8 mouse cellular contexts compared by ENCODE assay signal in genomic region chr2:179307286-179307931, GRCm38 (mm10).
DNase-seq lines count a peak whose midpoint lies in the region; ATAC-seq and TF ChIP-seq lines count a peak whose summit lies in the region.

No protein-coding gene starts in this region.

- H3K27ac ChIP-seq in embryonic facial prominence, embryonic 14.5 days (replicated peaks; ENCODE audit: low read depth, low read length): no peak overlapping the region
- no peak overlapping the region for H3K27ac ChIP-seq in hindbrain, postnatal 0 days
- no peak overlapping the region for H3K27ac ChIP-seq in neural tube, embryonic 14.5 days (ENCODE audit: low read depth, low read length)

- TF ChIP-seq CTCF in hindbrain, postnatal 0 days (IDR thresholded peaks at IDR 0.05; ENCODE audit: low read depth): no peak

- 11% methylated on average over 11 of the region's 11 CpGs for WGBS in embryonic facial prominence, embryonic 14.5 days
- WGBS in hindbrain, postnatal 0 days: 11% methylated on average over 11 of the region's 11 CpGs
- 5% methylated on average over 11 of the region's 11 CpGs for WGBS in neural tube, embryonic 14.5 days

- no peaks in the 10 kb centered on the region for H3K36me3 ChIP-seq in embryonic facial prominence, embryonic 14.5 days (ENCODE audit: control insufficient read depth, insufficient read depth, low read length)
- H3K36me3 ChIP-seq in hindbrain, postnatal 0 days (ENCODE audit: insufficient read depth, low read length): no peaks in the 10 kb centered on the region
- no peaks in the 10 kb centered on the region for H3K36me3 ChIP-seq in neural tube, embryonic 14.5 days (ENCODE audit: control insufficient read depth, insufficient read depth, low read length)

- no peaks in the 10 kb centered on the region for H3K9me3 ChIP-seq in embryonic facial prominence, embryonic 14.5 days (ENCODE audit: control insufficient read depth, low read length)
- H3K9me3 ChIP-seq in hindbrain, postnatal 0 days (ENCODE audit: low read length): no peaks in the 10 kb centered on the region
- no peaks in the 10 kb centered on the region for H3K9me3 ChIP-seq in neural tube, embryonic 14.5 days (ENCODE audit: control insufficient read depth, low read length)

- peaks cover 10% of the 10 kb centered on the region; the same call in 1 of the 2 replicates for H3K4me1 ChIP-seq in embryonic facial prominence, embryonic 14.5 days (ENCODE audit: control insufficient read depth, insufficient read depth, low read length)
- peaks cover 9% of the 10 kb centered on the region; the same call in 1 of the 2 replicates for H3K4me1 ChIP-seq in hindbrain, postnatal 0 days (ENCODE audit: insufficient read depth, low read length)
- 0 out of 2 replicates have a peak, but pooled peaks cover 2% of the 10 kb centered on the region for H3K4me1 ChIP-seq in neural tube, embryonic 14.5 days (ENCODE audit: control insufficient read depth, insufficient read depth, low read length)

- no peaks in the 10 kb centered on the region for H3K27me3 ChIP-seq in embryonic facial prominence, embryonic 14.5 days (replicated peaks; ENCODE audit: control insufficient read depth, insufficient read depth, low read length)
- peaks cover 4% of the 10 kb centered on the region; the same call in 1 of the 2 replicates for H3K27me3 ChIP-seq in hindbrain, postnatal 0 days (ENCODE audit: insufficient read depth, low read length)
- no peaks in the 10 kb centered on the region for H3K27me3 ChIP-seq in neural tube, embryonic 14.5 days (ENCODE audit: control insufficient read depth, insufficient read depth, low read length)

- peak; percentile 79; the same call in 1 of the 2 replicates for ATAC-seq in embryonic facial prominence, embryonic 14.5 days (ENCODE audit: low read depth)
- peak; percentile 85; the same call in 1 of the 2 replicates for ATAC-seq in hindbrain, postnatal 0 days
- peak; percentile 73; the same call in 1 of the 2 replicates for ATAC-seq in neural tube, embryonic 14.5 days (ENCODE audit: low read depth)

- no peak overlapping the region for H3K9ac ChIP-seq in embryonic facial prominence, embryonic 14.5 days (ENCODE audit: low read depth, low read length)
- H3K9ac ChIP-seq in hindbrain, postnatal 0 days (replicated peaks; ENCODE audit: low read length): no peak overlapping the region
- no peak overlapping the region for H3K9ac ChIP-seq in neural tube, embryonic 14.5 days (replicated peaks; ENCODE audit: low read depth, low read length)

- H3K4me2 ChIP-seq in embryonic facial prominence, embryonic 14.5 days (ENCODE audit: low read depth, low read length): no peak overlapping the region
- H3K4me2 ChIP-seq in hindbrain, postnatal 0 days (ENCODE audit: low read depth, low read length): no peak overlapping the region
- H3K4me2 ChIP-seq in neural tube, embryonic 14.5 days (ENCODE audit: low read depth, low read length): no peak overlapping the region

- no peak overlapping the region for H3K4me3 ChIP-seq in embryonic facial prominence, embryonic 14.5 days (ENCODE audit: low read depth, low read length)
- no peak overlapping the region for H3K4me3 ChIP-seq in hindbrain, postnatal 0 days (ENCODE audit: low read length)
- H3K4me3 ChIP-seq in neural tube, embryonic 14.5 days (ENCODE audit: low read depth, low read length): no peak overlapping the region

- peak; percentile 20 for DNase-seq in layer of hippocampus, adult 9-11 months
- no peak for DNase-seq in layer of hippocampus, adult 9-10 months (ENCODE audit: low spot score)
- peak; percentile 66 for DNase-seq in embryonic facial prominence, embryonic 14.5 days (ENCODE audit: low spot score)
- peak; percentile 72 for DNase-seq in hindbrain, postnatal 0 days (ENCODE audit: low spot score)
- no peak for DNase-seq in ovary, postnatal 36 days (ENCODE audit: low spot score)
- DNase-seq in gastrocnemius, postnatal 4 days (ENCODE audit: low spot score in 2 of 2): no peak
- DNase-seq in adrenal gland, adult 2 months: no peak

Comparison
In these comparisons a context has a peak if more than half of its experiments do, and no peak if none do; other contexts are left out.
1. DNase-seq: peak in layer of hippocampus, adult 9-11 months (single experiment), embryonic facial prominence, embryonic 14.5 days (single experiment) and hindbrain, postnatal 0 days (single experiment); none in layer of hippocampus, adult 9-10 months (single experiment), ovary, postnatal 36 days (single experiment), gastrocnemius, postnatal 4 days (0 of 2) and adrenal gland, adult 2 months (single experiment).
2. Peak in every context shown above with its lines, with median percentiles within 50 percentile points of each other: ATAC-seq.